Mouse (Mus musculus) myocyte (in vitro differentiated cells): ENCODE measurements at regions not wholly inside any gene's neighbourhood (a gene's known extent, or its start where the extent isn't known, plus 50 kb on each side); places are given as distances from the start of the nearest gene placed in this dataset.

Source experiments
- H3K27me3 ChIP-seq: one replicate; pipeline ENCODE4 v1.6.1; 2011; ENCODE audit not compliant: control insufficient read depth, insufficient read depth, insufficient read length
- H3K36me3 ChIP-seq: one replicate; pipeline ENCODE4 v1.6.1; 2011; ENCODE audit not compliant: control insufficient read depth, insufficient read depth
- H3K4me2 ChIP-seq: one replicate; pipeline ENCODE4 v1.6.1; 2011; ENCODE audit warnings: low read depth, control low read depth
- H3K4me3 ChIP-seq: one replicate; pipeline ENCODE4 v1.5.1; 2011; ENCODE audit warnings: mild to moderate bottlenecking, control low read depth, moderate library complexity
- H3K79me2 ChIP-seq: one replicate; pipeline ENCODE4 v1.6.1; 2011; ENCODE audit not compliant: control insufficient read depth, insufficient read depth
- H3ac ChIP-seq: one replicate; pipeline ENCODE4 v1.6.1; 2011; ENCODE audit not compliant: control insufficient read depth, insufficient read length
- CEBPB ChIP-seq: IDR thresholded peaks from 2 replicates; pipeline ENCODE4 v1.6.1; 2011; ENCODE audit warnings: mild to moderate bottlenecking, moderate library complexity; ENCODE audit not compliant: poor library complexity, insufficient read depth, severe bottlenecking
- E2F4 ChIP-seq: IDR thresholded peaks from one replicate; pipeline ENCODE4 v1.6.1; 2011; ENCODE audit warnings: mild to moderate bottlenecking, control low read depth, moderate library complexity; ENCODE audit not compliant: insufficient read depth
- MAX ChIP-seq: IDR thresholded peaks from one replicate; pipeline ENCODE4 v1.6.1; 2011; ENCODE audit warnings: low read depth, mild to moderate bottlenecking, control low read depth
- MYOD1 ChIP-seq, 3 experiments: IDR thresholded peaks; one replicate each; pipeline ENCODE4 v1.6.1; 2011; ENCODE audit warnings: control low read depth in 2 of 3, low read depth in 2 of 3, mild to moderate bottlenecking in 2 of 3, moderate library complexity in 1 of 3; ENCODE audit not compliant: insufficient read length in 2 of 3, control insufficient read depth in 1 of 3
- MYOG ChIP-seq, 3 experiments: IDR thresholded peaks; one replicate each; pipeline ENCODE4 v1.6.1; 2011; ENCODE audit warnings: control low read depth in 2 of 3, low read depth in 2 of 3, mild to moderate bottlenecking in 2 of 3; ENCODE audit not compliant: insufficient read length in 2 of 3, control insufficient read depth in 1 of 3, insufficient read depth in 1 of 3
- POLR2A ChIP-seq: IDR thresholded peaks from one replicate; pipeline ENCODE4 v1.6.1; 2011; ENCODE audit warnings: low read depth, mild to moderate bottlenecking, control low read depth, moderate library complexity; ENCODE audit not compliant: insufficient read length
- POLR2AphosphoS2 ChIP-seq: IDR thresholded peaks from one replicate; pipeline ENCODE4 v1.6.1; 2011; ENCODE audit warnings: low read depth, control low read depth; ENCODE audit not compliant: insufficient read length
- REST ChIP-seq: IDR thresholded peaks from one replicate; pipeline ENCODE4 v1.6.1; 2011; ENCODE audit warnings: mild to moderate bottlenecking, control low read depth, moderate library complexity; ENCODE audit not compliant: insufficient read depth, insufficient read length
- SRF ChIP-seq: IDR thresholded peaks from one replicate; pipeline ENCODE4 v1.6.1; 2011; ENCODE audit warnings: low read depth; ENCODE audit not compliant: control insufficient read depth, insufficient read length
- TCF12 ChIP-seq: IDR thresholded peaks from one replicate; pipeline ENCODE4 v1.6.1; 2011; ENCODE audit warnings: mild to moderate bottlenecking, control low read depth; ENCODE audit not compliant: poor library complexity, insufficient read depth, severe bottlenecking
- TCF3 ChIP-seq: IDR thresholded peaks from one replicate; pipeline ENCODE4 v1.6.1; 2011; ENCODE audit warnings: low read depth, control low read depth; ENCODE audit not compliant: insufficient read length
- USF1 ChIP-seq: IDR thresholded peaks from one replicate; pipeline ENCODE4 v1.6.1; 2011; ENCODE audit warnings: low read depth, mild to moderate bottlenecking, control low read depth, moderate library complexity

DNA sequence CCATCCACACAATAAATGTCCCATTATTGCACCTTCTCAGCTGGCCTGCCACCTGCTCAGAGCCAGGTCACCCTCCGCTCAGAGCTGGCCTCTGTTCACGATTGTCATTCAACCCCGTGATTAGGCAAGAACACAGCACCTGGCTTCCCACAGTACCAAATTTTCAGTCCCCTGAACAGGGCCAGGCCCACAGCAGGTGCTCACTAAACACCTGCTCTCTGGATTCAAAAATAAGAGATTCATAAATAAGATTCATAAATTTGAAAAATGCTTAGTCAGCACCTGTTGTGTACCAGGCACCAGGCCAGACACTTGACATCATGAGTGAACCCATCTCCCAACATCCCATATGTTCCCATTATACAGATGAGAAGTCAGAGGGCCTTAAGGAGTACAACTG lies 272.2 kb downstream of the Matn1 start:
- H3ac ChIP-seq: no peak overlapping the region
- H3K4me3 ChIP-seq: no peak overlapping the region
- H3K36me3 ChIP-seq: no peaks in the 10 kb centered on the region
- H3K79me2 ChIP-seq: no peaks in the 10 kb centered on the region
- H3K4me2 ChIP-seq: no peak overlapping the region
- no peak for TF ChIP-seq E2F4
- no peak for TF ChIP-seq TCF3
- no peak for TF ChIP-seq MYOG (IDR thresholded peaks at IDR 0.05; ENCODE audit: control insufficient read depth in 1 of 3, insufficient read depth in 1 of 3, insufficient read length in 2 of 3, low read depth in 2 of 3)
- TF ChIP-seq USF1: no peak
- TF ChIP-seq CEBPB: no peak
- TF ChIP-seq TCF12: no peak
- no peak for TF ChIP-seq REST
- TF ChIP-seq POLR2AphosphoS2: no peak
- no peak for TF ChIP-seq POLR2A
- no peak for TF ChIP-seq MYOD1 (IDR thresholded peaks at IDR 0.05; ENCODE audit: control insufficient read depth in 1 of 3, insufficient read length in 2 of 3, low read depth in 2 of 3)
- no peak for TF ChIP-seq SRF
- TF ChIP-seq MAX: no peak
- no peaks in the 10 kb centered on the region for H3K27me3 ChIP-seq

- no peaks in the 10 kb centered on the region for H3K27me3 ChIP-seq
- TF ChIP-seq TCF12 (no peak), SRF (no peak), TCF3 (no peak), MYOG (IDR thresholded peaks at IDR 0.05; ENCODE audit: control insufficient read depth in 1 of 3, insufficient read depth in 1 of 3, insufficient read length in 2 of 3, low read depth in 2 of 3) (no peak), E2F4 (no peak), USF1 (no peak), CEBPB (no peak), POLR2A (no peak), POLR2AphosphoS2 (no peak), REST (no peak), MAX (no peak), MYOD1 (IDR thresholded peaks at IDR 0.05; ENCODE audit: control insufficient read depth in 1 of 3, insufficient read length in 2 of 3, low read depth in 2 of 3) (no peak)
- no peak overlapping the region for H3K4me2 ChIP-seq
- no peaks in the 10 kb centered on the region for H3K79me2 ChIP-seq
- H3K36me3 ChIP-seq: no peaks in the 10 kb centered on the region
- H3K4me3 ChIP-seq: no peak overlapping the region
- H3ac ChIP-seq: no peak overlapping the region
Observed at GRCm38 (mm10) chr4:131217083-131217482, 272.9 kb downstream of the Matn1 start.

GRCm38 (mm10) chr4:131217571-131218155 lies 273.5 kb downstream of the Matn1 start:
- TF ChIP-seq POLR2A: no peak
- TF ChIP-seq TCF12: no peak
- TF ChIP-seq MAX: no peak
- no peak for TF ChIP-seq USF1
- no peak for TF ChIP-seq CEBPB
- no peak for TF ChIP-seq TCF3
- no peak for TF ChIP-seq E2F4
- TF ChIP-seq SRF: no peak
- no peak for TF ChIP-seq POLR2AphosphoS2
- TF ChIP-seq MYOD1 (IDR thresholded peaks at IDR 0.05; ENCODE audit: control insufficient read depth in 1 of 3, insufficient read length in 2 of 3, low read depth in 2 of 3): no peak
- TF ChIP-seq MYOG (IDR thresholded peaks at IDR 0.05; ENCODE audit: control insufficient read depth in 1 of 3, insufficient read depth in 1 of 3, insufficient read length in 2 of 3, low read depth in 2 of 3): no peak
- TF ChIP-seq REST: no peak
- H3K27me3 ChIP-seq: no peaks in the 10 kb centered on the region
- H3ac ChIP-seq: no peak overlapping the region

DNA sequence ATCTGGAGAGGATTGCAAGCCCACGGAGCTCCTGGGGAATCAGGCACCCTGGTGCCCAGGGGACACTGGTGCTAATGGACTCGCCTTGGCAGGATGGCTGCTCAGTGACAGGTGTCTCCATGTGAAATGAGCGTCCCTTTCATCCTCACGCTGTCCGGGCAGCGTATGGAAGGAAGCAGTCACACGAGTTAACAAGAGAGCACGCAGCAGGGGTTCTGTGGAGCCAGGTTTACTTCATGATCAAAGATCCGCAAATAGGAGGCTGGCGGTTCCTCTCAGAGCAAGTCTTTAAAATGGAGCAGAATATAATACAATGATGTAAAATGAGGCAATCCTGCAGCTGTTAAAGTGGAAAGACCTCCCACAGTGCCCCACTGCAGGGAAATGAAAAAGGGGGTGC lies 276.8 kb downstream of the Matn1 start:
- TF ChIP-seq CEBPB: no peak
- no peak for TF ChIP-seq USF1
- TF ChIP-seq E2F4: no peak
- TF ChIP-seq TCF3: no peak
- no peak for TF ChIP-seq POLR2A
- TF ChIP-seq MYOG (IDR thresholded peaks at IDR 0.05; ENCODE audit: control insufficient read depth in 1 of 3, insufficient read depth in 1 of 3, insufficient read length in 2 of 3, low read depth in 2 of 3): no peak
- no peak for TF ChIP-seq TCF12
- Histone ChIP-seq H3K4me3 (no peak overlapping the region), H3K79me2 (no peaks in the 10 kb centered on the region), H3K27me3 (no peaks in the 10 kb centered on the region), H3ac (no peak overlapping the region), H3K4me2 (no peak overlapping the region), H3K36me3 (no peaks in the 10 kb centered on the region)

More at GRCm38 (mm10) chr4:131217571-131218155, 273.5 kb downstream of the Matn1 start:
- H3K79me2 ChIP-seq: no peaks in the 10 kb centered on the region
- no peak overlapping the region for H3K4me3 ChIP-seq
- no peaks in the 10 kb centered on the region for H3K36me3 ChIP-seq
- no peak overlapping the region for H3K4me2 ChIP-seq

DNA sequence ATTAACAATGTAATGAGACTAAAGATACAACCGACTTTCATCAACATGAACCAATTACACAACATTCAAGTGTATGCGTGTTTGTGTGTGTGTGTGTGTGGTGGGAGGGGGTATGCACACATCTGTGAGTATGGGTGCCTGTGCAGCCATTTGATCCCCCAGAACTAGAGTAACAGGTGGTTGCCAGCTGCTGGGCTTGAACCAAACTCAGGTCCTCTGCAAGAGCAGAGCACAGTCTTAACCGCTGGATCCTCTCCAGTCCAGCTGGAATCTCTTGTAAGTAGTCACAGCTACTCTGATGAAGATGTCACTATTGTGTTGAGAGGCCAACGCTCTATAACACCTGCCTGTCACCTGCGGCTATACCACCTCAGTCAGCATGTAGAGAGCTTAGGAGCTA lies 286.2 kb downstream of the Matn1 start:
- Histone ChIP-seq H3ac (no peak overlapping the region), H3K79me2 (no peaks in the 10 kb centered on the region), H3K27me3 (no peaks in the 10 kb centered on the region), H3K4me2 (no peak overlapping the region), H3K4me3 (no peak overlapping the region), H3K36me3 (no peaks in the 10 kb centered on the region)
- no peak for TF ChIP-seq POLR2A
- no peak for TF ChIP-seq TCF3
- no peak for TF ChIP-seq TCF12
- TF ChIP-seq MYOG (IDR thresholded peaks at IDR 0.05; ENCODE audit: control insufficient read depth in 1 of 3, insufficient read depth in 1 of 3, insufficient read length in 2 of 3, low read depth in 2 of 3): no peak
- TF ChIP-seq MAX: no peak
- TF ChIP-seq USF1: no peak
- TF ChIP-seq CEBPB: no peak
- TF ChIP-seq E2F4: no peak
- TF ChIP-seq MYOD1 (IDR thresholded peaks at IDR 0.05; ENCODE audit: control insufficient read depth in 1 of 3, insufficient read length in 2 of 3, low read depth in 2 of 3): no peak
- no peak for TF ChIP-seq SRF
- TF ChIP-seq POLR2AphosphoS2: no peak
- TF ChIP-seq REST: no peak
